Mouse (Mus musculus): ENCODE data around the gene Vmn2r61. TPM values are rescaled to one million over a fixed set of nuclear protein-coding genes. Genes with fewer than 3 reads are reported as not detected.

Vmn2r61 gene
- polyA plus RNA-seq (2015; fragmentation: Nextera tagmentation; extraction: Ambion mirVana) = not detected in 2 replicates

- 93% methylated on average over 1 of the region's 1 CpGs for WGBS
- H3K36me3 ChIP-seq (ENCODE audit: poor library complexity, severe bottlenecking) = no peaks in the 10 kb centered on the region
- H3K4me1 ChIP-seq = no peaks in the 10 kb centered on the region
- ATAC-seq = no peak
- no peak within 1 kb of the TSS for H3K27ac ChIP-seq
- peaks cover 17% of the 10 kb centered on the region for H3K9me3 ChIP-seq (replicated peaks)
- H3K9ac ChIP-seq = no peak within 1 kb of the TSS
- H3K4me2 ChIP-seq = no peak within 1 kb of the TSS
- no peak within 1 kb of the TSS for H3K4me3 ChIP-seq
- H3K27me3 ChIP-seq = no peaks in the 10 kb centered on the region
Measured at GRCm38 (mm10) chr7:42259753-42260152, at the start of gene Vmn2r61. TSS of gene Vmn2r61 (plus strand) at chr7:42260053.

Other genes with a start within 250 kb of the Vmn2r61 start
- not detected in 2 replicates for gene Vmn2r59, start 201.0 kb upstream of the Vmn2r61 start, polyA plus RNA-seq (2015; fragmentation: Nextera tagmentation; extraction: Ambion mirVana)
- gene Vmn2r60, start 152.3 kb upstream of the Vmn2r61 start, polyA plus RNA-seq (2015; fragmentation: Nextera tagmentation; extraction: Ambion mirVana) = not detected in 2 replicates
- gene 4933421I07Rik, start 188.1 kb downstream of the Vmn2r61 start, polyA plus RNA-seq (2015; fragmentation: Nextera tagmentation; extraction: Ambion mirVana) = not detected in 2 replicates
- gene Zfp141, start 245.7 kb downstream of the Vmn2r61 start, polyA plus RNA-seq (2015; fragmentation: Nextera tagmentation; extraction: Ambion mirVana) = 12.4 and 14.1 TPM in 2 replicates